Mouse (Mus musculus) midbrain, embryonic 13.5 days (tissue): ENCODE results near the gene Khdc1a. TPM values are rescaled to one million over a fixed set of nuclear protein-coding genes. Genes with fewer than 3 reads are reported as not detected.

Experiments used
- polyA plus RNA-seq: library from polyadenylated mRNA; unstranded; fragments of >200 nt; fragmentation: Nextera tagmentation; extraction: Ambion mirVana; gene quantifications from 2 replicates; pipeline ENCODE4 v1.2.1, GENCODE M21; 2015

The Khdc1a gene
- polyA plus RNA-seq, 1 experiment from 2014 or later, result not detected

Other genes with a start within 250 kb of the Khdc1a start
- gene Tmem14a, start 131.1 kb upstream of the Khdc1a start, polyA plus RNA-seq, result 15.7 and 16.7 TPM in 2 replicates
- 0.61 and 0.87 TPM in 2 replicates for gene Gsta3, start 109.1 kb upstream of the Khdc1a start, polyA plus RNA-seq
- gene Khdc1c, start 18.7 kb downstream of the Khdc1a start, polyA plus RNA-seq, result not detected in 2 replicates
- gene Khdc1b, start 33.9 kb downstream of the Khdc1a start, polyA plus RNA-seq, result 0.16 TPM in 1 of 2 replicates, not detected in the other